Mouse (Mus musculus) embryo, embryonic 10 days (tissue): ENCODE measurements around the gene Nek10.
"Not testable (repeated sequence)": the region's sequence is repeated elsewhere in the genome, so short reads cannot be mapped to it uniquely, and the experiment has no call there.

Experiments used
- DNase-seq: peaks from one replicate; pipeline ENCODE4 v3.0.0-alpha.2; 2015; ENCODE audit warnings: low spot score

Gene Nek10

DNA sequence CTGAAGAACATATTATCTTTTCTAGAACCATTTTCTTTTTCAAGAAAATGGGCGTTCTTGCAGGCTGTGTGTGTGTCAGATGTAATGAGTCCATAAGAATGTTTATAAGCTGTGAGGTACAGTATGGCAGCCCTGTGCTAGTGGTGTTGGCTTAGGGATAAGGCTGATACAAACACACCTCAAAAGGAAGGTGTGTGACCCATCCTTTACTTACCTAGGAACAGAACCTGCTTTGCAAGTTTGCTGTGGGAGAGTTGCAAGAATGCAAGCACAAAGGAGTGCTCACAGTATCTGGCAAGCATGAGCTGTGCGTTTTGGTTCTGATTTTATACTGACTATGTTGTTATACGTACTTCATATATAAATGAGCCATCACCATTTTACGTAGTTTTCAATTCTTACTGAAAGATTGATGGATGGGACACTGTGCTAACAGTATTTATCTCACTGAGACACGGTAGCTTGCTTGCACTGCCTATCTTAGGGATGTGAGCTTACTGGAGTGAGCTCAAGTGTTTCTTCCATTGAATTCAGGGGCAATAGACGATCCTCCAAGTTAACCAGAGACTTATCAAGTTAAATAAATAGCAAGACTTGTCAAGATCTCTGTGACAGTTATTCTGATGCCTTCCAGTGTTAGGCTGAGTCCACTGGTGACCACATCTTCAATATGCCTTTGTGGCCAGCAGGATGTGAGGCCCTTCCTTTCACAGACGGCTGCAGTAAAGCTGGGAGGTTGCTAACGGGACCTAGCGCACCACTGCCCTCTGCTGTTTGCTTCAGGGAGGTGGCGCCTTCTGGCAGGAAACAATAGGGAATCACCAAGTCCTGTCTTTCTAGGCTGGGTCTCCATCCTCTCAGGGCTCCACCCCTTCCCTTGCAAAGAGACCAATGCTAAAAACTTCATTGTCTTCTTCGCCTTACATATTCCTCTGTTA, 181.8 kb downstream of the Nek10 start:
- peak; percentile 93 for DNase-seq

DNA sequence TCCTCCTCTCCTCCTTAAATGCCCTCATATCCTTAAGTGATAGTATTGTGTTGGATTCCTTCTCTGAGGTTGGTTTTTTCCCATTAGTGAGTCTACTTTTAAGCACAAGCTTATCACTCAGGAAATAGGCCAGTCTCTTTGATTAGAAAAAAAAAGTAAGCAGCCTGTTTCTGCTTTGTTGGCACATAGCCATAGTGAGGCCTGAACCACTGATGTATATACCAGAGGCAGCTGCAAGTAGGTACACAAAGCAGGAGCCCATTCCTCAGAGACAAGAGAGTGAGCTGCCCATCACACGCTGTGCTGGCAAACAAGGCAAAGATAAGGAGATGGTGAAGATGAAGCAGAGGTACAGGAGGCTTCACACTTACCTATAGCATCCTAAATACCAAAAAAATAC, 184.2 kb downstream of the Nek10 start:
- DNase-seq: no peak

DNA sequence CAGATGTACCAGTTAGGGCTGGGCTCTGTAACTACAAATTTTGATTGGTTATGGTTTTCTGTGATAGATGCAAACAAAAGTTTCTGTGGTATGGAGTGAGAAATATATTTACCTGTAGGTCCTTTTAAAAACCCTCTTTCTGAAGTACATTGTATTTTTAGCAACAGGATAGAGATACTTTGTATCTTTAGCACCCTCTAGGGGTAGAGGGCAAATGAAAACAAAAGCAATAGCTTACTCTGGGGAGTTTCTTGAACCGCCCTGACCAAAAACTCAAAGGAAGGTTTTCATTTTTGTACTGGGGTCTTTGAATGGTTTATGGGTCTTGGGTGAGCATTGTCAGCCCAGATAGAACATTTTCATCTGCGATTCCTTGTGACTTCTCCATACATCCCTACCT, 188.4 kb downstream of the Nek10 start:
- no peak for DNase-seq

DNA sequence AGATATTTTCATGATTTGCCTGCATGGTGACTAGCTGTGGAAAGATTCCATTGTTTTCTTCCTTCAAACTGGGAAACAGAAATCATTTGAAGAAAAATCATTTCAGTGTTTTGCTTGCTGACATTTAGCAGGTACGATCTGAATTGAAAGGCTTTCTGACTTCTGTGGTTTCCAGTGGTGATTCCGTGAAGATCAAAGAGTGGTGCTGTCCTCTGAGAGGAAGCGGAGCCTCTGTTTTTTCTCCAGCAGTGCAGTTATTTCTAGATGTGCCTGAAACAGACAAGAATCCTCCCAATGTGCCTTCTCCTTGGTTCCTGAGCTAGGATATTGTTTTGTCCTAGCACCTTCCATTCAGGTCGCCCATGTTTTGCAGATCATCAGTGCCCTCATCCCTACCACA, 208.2 kb downstream of the Nek10 start:
- DNase-seq: no peak

DNA sequence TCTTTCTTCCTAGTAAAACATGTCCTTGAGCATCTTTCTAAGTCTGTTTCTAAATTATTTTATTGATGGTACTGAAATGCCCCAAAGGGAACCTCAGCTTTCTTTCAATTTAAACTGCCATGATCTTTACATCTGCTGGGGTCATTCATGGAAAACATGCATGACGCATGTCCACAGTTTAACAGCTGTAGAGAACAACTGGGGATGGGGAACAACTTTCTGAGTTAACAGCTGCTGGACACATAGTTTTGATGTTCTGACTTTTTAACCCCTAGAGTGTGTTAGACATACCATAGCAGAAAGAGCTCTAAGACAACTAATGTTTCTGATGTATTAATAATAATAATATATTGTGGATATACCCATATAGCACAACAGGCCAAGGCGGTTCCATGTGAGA, 211.6 kb downstream of the Nek10 start:
- DNase-seq: no peak

DNA sequence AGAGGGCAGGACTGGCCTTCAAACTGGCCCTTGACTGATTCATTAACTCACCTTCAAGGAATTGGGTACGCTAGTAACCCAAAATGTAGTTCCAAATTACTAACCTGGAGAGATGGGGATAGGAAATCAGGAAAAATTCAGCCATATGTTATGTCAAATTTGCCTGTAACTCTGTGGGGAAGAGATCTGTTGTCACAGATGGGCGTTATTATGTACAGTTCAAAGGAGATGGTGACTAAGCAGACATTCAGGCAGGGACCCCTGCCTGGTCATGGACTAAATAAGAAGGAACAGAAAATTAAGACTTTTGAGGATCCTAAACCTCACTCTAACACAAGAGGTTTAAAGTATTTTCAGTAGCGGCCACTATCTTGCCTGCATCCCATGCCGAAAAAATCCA, 227.4 kb downstream of the Nek10 start:
- not testable (repeated sequence) for DNase-seq

DNA sequence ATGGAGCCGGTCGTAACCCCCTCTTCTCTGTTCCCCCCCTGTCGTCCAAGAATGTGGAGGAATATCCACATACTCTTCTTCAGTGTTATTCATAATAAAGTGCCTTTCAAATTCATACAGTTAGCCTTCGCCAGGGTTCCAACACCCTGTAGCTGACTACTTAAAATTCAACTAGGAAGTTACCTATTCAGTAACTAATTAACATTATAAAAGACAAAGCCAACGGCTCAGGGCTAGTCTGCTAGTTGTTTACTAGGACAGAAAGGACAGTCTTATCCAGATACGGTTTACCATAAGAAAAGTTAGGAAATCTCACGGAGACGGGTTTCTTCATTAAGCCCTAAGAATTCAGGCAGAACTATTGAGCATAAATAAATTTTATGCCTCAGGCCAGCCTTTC, 231.4 kb downstream of the Nek10 start:
- not testable (repeated sequence) for DNase-seq

DNA sequence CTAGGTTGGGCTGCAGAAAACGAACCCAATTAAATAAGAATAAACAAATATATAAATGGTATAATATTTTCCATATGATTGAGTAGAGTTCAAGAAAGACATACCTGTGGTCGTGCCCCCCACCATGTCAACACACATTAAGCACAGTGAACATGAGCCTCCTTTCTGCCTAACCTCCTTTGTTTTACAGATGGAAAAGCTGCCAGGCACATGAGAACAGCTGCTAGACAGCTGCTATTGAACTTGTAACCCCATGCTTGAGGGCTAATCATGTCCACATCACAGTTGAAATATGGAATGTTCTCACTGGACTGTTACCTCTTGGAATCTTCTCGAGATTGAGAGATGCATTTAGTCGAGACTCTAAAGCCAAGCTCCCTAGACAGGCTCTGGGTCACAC, 245.0 kb downstream of the Nek10 start:
- DNase-seq: no peak

DNA sequence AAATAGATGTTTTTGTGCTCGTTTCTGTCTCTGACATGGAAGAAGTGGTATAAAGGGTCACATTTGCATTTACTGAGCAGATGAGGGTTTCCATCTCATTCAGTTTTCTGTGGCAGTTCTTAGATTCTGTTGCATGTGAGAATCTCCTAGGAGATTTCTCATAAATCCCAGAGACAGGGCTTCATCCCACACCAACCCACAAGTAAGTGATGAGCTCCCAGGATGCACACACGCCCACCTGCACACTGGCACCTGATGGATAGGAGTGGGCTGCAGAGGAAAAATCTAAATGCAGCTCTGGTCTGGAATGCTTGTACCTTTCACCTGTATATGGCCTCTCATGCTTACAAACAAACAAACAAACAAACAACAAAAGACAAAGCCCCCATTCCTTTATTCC, 258.3 kb downstream of the Nek10 start:
- no peak for DNase-seq
